Mouse (Mus musculus) urinary bladder, postnatal 10 days (tissue): Measurements from ENCODE around the gene Phf5a.
"Not testable (repeated sequence)": the region's sequence is repeated elsewhere in the genome, so short reads cannot be mapped to it uniquely, and the experiment has no call there.

ENCODE experiments used
- DNase-seq: peaks from one replicate; pipeline ENCODE4 v3.0.0; 2022; ENCODE audit warnings: low spot score

The Phf5a gene

DNA sequence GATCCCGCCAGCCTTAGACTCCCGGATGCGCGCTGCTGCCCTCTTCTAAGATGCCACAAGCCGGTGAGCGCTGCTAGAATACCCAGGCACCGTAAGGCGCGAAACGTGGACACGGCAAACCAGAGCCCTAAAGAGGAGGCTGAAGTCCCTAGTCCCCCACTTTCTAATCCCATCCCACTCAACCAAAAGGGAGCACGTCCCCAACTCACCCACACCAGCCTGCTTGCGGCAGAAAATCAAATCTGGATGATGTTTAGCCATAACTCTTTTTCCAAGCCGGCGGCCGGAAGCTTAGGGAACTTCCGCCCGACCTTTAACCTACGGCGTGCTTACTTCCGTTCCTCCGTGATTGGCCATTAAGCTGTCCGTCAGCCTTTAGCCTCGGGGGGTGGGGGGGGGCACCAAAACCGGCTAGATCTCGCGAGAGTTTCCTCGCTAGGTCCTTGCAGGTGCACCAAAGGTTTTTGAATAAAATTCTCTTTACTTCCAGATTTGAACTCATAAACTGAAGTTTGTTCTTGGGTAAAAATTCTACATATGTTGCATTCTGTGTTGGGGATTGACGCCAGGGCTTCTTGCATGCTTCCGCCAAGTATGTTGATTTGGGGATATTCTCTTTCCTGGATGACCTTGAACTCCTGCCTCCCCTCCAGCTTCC is at the start of gene Phf5a:
Phf5a (minus strand) TSS at position 308 of the 658 bp plus-strand sequence.
- DNase-seq, result peak; percentile 47

DNA sequence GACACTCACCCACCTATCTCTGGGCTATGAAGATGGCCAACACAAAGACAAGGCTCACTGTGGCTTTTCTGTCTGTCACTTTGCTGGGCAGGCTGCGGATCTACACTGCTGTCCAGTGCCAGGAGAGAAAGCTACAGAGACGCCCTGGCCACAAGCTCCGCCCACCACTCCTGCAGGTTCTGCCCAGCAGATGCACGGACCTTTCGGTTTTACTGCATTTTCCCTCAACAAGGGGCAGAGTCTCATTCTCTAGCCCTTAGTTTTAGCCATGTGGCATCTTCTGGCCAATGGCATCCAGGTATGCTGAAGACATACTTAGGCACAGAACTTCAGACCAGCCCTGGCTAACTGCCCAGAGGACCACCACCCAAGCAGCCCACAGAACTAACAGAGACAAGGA is 49.5 kb upstream of the Phf5a start:
- DNase-seq, result no peak

DNA sequence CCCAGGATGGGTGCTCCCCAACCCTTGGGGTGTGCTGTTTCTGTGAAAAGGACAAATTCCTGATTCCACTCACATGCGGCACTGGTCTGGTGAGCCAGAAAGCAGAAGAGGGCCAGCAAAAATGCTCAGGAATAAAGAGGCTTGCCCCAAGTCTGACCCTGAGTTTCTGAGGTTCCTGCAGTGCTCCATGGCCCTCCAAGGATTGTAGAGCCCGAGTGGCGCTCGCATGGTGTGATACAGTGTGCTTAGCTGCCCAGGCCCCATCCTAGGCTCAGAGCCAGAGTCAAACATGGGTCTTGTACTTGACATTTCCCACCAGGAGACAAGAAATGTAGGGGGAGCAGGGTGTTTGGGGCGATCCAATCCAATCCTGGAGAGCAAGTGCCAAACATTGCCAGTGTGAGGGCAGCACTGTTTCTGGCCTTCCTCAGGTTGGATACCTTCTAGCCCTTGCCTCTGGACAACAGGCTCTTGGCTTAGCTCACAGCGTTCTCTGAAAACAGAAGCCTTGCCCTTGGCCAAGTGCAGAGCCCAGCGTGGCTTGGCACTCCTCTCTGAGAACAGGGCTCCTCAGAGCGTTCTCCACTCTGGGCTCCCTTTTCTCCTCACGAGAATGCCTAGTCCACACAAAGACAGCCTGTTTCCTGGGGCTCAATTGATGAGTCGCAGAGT is 49.0 kb upstream of the Phf5a start:
- no peak for DNase-seq

DNA sequence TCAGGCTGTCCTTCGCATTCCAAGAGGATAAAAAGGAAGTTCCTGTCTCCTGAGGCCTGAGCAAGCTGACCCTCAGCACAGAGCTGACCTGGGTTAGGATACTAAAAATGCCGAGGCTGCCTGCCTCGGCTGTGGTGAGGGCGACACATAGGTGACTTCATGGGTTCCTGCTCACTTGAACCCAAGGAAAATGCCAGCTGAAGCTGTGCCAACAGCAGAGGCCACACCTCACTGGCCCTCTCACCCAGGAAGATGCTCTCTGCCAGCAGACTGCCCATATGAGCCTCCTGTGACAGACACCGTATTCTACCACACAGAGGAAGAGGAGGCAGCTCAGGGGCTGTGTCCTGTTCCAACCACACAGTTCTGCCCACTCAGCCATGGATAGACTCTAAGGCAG is 47.4 kb upstream of the Phf5a start:
- no peak for DNase-seq

DNA sequence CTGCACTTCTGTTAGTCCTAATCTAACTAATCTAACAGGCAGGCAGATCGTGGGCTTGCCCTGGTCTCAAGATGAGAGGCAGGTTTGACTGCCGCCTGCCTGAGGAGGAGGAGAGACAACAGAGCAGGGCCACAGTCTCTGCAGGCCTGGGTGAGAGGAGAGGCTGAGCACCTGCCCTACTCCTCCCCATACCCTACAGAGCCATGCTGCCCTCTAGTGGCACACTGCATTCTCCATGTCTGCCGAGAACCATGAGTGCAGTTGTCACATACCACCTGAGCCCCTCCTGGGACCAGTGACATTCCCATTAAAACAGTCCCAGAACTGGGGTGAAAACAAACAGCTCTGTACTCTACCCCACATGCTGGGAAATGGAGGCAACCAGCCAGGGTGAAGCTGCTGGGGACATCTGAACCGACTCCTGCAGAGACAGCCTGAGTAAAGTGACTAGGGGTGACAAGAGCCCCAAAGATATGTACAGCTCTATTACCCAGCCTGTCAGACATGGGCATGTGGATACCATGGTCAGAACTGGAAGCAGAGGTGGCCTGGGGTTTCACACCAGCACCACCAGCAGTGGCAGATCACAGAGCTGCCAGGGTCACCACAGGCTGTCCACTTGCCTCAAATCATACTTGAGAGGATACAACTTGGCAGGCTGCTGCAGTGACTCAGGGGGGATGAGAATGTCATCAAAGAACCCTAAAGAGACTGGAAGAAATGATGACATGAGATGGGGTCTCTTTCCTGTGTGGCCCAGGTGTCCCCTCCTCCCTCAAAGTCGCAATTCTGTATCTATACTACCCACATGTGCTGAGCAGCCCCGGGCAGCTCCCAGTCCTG is 46.1 kb upstream of the Phf5a start:
- DNase-seq, result no peak

DNA sequence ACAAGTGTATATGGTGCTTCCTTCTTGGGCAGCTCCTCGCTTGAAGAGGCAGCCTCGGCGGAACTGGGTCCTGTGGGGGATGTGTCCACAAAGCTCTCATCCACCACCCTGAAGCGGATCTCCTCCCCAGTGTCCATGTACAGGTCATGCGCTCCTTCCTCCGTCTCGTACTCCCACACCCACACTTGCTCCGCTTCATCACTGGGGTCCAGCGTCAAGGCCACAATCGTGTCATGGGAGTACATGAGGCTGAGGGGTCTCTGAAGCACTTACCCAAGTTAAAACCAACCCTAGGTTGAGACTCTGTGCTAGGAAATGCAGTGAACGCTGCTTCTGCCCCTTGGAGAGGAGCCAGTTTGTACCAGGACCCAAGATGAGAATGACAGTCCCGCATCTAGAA is 45.5 kb upstream of the Phf5a start:
- DNase-seq, result no peak

DNA sequence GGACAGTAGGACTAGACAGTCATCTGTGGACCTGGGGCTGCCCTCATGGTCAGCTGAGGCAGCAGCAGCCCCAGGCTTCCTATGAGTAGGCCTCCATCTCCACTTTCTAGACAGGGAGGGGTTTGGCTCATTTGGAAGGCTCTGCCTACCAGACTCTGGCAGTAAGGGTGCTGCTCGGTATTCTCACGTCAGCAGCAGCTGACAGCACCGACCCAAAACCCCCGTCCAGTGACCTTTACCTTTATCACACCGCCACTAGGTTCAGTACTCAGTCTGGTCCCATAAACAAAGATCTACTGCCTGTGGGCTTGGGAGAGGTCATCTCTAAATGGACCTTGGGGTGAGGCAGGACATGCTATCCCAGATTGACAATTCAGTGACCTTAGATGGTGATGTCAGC is 44.0 kb upstream of the Phf5a start:
- DNase-seq, result no peak

DNA sequence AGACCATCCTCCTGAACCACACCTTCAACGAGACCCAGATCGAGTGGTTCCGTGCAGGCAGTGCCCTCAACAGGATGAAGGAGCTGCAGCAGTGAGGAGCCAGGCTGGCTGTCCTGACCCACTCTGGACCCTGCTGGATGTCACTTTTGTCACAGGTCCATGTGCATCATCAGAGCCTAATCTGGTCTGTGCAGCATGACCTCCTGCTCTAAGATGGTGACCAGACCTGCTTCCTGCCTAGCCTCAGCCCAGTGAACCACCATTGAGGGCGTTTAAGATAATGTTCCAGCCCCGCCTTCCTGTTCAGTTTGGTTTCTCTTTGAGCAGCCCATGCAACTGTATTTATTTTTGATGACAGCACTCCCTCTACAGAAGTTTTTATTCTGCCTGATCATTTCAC is 43.0 kb upstream of the Phf5a start:
- DNase-seq, result no peak

DNA sequence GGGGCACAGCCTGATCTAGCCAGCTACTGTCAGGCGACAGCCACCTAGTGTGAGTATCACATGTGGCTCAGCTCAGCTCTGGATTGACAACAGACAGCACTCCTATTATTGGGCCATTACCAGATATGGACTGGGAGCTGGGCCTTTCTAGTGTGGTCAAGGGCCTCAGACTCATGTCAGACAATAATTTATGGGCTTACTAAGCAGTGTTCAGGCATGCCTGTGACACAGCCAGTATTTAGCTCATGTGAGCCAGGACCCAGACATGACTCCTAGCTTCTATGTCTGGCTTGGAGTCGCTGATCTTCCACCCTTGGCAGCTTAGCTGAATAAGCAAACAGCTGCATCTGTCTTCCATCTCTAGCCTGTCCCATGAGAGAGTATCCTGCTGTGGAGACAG is 40.8 kb upstream of the Phf5a start:
- DNase-seq, result no peak

DNA sequence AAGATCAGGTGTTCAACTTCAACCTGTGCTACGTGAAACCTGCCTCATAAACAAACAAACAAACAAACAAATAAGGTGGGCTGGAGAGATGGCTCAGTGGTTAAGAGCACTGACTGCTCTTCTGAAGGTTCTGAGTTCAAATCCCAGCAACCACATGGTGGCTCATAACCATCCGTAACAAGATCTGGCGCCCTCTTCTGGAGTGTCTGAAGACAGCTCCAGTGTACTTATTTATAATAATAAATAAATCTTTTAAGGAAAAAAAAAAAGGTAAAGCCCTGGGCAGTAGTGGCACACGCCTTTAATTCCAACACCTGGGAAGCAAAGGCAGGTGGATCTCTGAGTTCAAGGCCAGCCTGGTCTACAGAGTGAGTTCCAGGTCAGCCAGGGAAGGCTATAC is 37.1 kb upstream of the Phf5a start:
- DNase-seq, result not testable (repeated sequence)

DNA sequence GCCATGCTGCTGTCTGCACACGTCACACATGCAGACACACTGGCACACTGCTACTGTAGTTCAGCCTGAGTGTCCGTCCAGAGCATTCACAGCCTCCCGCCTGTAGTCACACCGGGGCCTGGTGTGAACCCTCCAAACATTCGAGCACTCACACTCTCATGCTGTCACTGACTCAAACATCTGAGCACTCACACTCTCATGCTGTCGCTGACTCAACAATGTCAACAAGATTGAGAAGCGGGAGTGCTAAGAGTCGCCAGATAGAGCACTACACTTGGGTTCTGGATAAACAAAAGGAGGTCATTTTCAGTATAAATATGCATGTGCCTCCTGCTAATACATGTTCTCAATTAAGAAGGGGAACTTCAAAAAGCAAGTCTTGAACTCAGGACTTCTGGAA is 36.2 kb upstream of the Phf5a start:
- no peak for DNase-seq

DNA sequence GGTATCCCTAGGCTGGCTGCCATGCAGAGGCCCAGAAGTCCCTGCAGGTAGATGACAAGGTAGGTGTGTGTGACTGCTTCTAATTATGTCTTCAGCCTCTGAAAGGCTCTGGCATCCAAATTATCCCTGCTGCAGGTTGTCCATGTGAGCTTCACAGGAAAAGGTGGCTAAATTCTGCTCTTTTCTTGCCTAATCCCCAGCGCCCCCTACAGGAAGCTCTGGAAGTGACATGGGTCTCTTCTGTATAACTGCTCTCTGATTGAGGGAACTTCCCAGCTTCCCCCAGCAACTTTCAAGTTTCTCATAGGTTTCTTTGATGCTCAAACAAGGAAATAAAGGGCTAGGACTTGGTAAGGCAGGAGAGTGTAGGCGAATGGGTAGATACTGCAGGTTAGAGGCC is 33.2 kb upstream of the Phf5a start:
- no peak for DNase-seq

DNA sequence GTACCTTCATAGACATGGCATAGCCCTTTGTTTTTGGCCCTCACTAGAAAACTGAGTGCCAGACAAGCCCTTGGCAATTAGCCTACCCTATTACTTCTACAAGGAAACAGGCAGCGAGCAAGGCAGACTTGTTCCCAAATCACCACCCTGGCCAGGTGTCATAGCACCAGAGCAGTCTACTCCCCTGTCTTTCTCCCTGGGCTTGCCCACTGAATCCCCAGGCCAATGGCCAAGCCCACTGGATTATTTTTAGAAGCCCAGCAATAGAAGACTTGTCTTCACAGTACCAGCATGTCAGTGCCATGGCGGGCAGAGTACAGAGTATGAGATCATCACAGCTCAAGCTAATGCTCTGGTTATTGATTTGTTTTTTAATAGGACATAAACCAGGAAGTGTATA is 27.0 kb upstream of the Phf5a start:
- DNase-seq, result no peak

DNA sequence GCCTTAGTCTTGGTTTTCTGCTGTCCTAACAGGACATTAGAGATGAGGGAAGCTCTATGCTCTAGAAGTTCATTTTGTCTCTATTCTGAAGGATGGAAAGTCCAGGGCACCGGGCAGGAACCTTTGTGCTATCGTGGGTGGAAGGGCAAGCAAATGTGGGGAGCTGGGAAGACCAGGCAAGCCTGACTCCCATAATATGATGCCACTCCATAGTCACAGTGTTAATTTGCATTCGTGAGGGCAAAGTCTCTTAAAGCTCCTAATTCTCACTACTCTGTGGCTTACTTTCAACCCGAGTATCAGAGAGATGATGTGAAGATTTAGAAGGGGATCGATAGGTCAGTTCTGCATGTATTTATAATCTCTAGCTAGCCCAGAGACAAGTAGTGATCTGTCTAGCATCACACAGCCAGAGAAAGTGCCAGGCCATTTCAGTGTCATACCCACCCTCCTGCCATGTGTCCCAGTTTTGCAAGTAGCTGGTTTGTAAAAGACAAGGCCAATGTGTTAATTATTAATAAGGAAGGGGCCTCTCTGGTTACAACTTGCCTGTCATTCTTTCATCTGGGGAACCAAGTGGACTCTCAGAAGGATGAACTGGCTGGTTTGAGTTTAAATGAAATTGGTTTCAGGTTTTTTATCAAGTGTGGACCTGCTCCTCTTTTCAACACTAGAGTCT is 26.0 kb upstream of the Phf5a start:
- DNase-seq, result no peak

DNA sequence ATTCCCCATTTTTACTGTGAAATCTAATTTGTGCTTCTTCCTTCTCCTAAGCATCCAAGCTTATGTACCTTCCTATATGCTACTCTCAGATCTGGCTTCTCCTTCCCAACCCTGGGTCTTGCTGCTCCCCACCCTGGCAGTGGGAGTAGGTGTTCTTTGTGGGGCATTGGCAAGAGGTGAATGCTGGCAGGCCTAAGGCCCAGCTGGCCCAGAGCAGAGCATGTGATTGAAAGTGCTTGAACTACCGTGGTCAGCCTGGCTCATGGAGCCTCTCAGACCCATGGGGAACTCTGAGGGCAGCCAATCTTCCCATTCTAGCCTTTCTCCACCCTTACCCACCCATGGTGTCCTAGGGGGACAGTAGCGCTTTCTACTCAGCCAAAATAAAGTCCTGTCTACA is 24.7 kb upstream of the Phf5a start:
- no peak for DNase-seq

DNA sequence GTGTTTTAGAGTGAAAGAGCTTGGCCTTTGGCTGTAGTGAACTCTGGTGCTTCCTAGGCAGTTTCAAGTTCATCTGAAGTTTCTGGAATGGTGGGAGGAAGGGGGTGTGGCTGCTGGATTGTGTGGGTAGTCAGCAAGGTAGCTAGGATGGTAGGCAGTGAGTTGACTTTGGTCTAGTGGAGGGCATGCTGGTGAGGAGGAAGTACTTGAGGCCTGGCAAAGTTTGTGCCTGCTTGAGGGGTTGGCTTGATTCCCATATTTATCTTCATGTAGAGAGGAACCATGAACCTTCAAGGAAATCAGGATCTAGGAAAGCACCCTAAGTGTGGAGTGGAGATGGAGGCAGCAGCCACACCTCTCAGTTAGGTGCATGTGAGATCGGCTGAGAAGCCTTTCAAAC is 22.3 kb upstream of the Phf5a start:
- no peak for DNase-seq

DNA sequence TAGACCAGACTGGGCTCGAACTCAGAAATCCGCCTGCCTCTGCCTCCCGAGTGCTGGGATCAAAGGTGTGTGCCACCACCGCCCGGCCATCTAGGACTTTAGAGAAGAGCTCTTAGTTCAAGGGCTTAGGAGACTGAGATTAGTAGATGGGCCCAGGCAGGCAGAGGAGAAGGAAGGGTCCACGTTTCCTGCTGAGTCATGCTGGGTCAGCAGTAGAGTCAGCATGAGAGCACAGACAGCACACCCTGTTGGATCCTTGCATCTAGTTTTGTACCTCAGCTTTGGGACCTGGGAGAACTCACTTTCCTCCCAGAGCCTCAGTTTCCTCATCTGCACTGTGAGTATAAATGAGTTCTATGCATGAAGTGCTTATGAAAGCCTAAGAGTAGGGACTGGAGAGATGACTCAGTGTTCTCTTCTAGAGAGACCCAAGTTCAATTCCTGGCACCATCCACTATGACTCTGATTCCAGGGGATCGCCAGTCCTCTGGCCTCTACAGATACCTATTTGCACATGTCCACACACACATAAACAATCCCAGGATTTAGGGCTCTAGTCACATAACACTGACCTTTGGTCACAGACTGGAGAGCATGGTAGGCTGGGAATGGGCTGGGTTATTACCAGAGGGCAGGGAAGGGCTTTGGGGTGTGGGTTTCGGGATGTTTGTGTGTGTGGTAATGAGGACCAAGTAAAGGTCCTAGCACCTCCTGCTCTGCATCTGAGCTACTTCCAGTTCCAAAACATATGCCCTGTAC is 20.3 kb upstream of the Phf5a start:
- no peak for DNase-seq

DNA sequence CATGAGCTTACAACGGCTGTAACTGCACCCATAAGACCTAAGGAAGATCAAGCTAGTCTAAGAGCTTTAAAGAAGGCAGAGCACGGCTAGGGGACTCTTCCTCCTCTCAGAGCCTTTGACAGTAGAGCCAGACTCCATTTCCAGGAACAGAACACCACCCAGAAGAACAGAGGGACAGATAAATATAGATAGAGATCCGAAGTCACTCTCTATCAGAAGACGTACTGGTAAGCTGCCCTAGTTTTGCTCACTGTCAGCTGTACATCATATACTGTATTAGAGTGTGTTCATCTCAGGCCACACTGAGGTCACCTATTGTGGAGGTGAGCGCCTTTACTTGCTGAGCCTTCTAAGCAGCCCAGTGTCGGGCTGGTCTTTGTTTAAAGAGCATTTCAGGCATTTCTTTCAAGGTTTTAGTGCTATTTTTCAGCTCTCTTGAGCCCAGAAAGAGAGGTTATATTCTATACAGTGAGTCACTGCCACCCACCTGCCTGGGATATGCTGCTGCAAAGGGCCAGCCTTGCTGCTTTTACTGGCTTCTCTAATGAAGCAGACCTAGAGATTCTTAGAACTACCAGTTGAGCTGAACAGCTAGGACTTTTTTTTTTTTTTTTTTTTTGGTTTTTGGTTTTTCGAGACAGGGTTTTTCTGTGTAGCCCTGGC is 19.6 kb upstream of the Phf5a start:
- DNase-seq, result no peak

DNA sequence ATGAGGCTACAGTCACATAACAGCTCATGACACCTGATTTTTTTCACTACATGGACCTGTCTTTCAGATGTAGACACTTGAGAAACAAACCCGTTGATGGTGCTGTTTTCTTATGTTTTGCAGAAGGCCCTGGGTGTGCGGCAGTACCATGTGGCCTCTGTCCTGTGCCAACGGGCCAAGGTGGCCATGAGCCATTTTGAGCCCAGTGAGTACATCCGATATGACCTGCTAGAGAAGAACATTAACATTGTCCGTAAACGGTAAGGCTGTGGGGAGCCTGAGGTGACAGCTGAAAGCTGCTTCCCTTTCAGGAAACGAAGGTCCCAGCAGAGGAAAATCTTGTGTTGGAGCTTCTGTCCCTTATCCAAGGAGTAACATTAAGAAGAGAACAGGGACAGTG is 17.5 kb upstream of the Phf5a start:
- DNase-seq, result no peak

DNA sequence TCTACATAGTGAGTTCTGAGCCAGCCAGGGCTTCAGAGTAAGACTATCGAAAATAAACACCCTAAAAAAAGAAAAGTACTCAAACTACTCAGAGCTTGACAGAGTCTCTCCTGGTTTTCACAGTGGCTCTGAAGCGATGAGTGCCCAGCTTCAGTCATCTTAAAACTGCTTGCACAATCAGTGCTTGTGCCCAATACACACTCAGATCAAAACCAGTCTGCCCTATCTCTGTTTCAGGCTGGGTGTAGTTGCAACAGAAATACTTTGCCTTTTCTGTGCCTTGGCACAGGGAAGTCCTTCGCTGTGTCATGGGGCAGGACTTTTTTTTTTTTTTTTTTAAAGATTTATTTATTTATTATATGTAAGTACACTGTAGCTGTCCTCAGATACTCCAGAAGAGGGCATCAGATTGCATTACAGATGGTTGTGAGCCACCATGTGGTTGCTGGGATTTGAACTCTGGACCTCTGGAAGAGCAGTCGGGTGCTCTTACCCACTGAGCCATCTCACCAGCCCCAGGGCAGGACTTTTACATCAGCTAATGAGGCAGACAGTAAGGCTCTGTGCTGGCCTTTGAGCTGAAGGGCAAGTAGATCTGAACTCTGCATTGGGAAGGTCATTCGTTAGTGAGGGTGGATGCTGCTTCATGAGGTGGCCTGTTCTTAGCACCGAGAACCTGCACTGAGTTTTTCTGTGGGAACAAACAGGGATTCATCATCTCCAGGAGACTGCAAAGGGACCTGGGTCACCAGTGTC is 15.3 kb upstream of the Phf5a start:
- DNase-seq, result no peak
